Mouse (Mus musculus) forebrain, embryonic 16.5 days (tissue): ENCODE data around the gene Slc39a12. TPM values are rescaled to one million over a fixed set of nuclear protein-coding genes. Genes with fewer than 3 reads are reported as not detected.

Experiments
- ATAC-seq: fragments of 200-750 bp; cut with Nextera tagmentation; 2 replicates; pipeline ENCODE4 v1.8.0; 2017; ENCODE audit warnings: mild to moderate bottlenecking, moderate library complexity
- H3K27ac ChIP-seq: fragments of 300-500 bp; sonication (generic); 2 replicates; pipeline ENCODE4 v1.5.1; 2014; ENCODE audit warnings: low read length, control low read depth
- H3K27me3 ChIP-seq: fragments of 300-500 bp; sonication (generic); replicated peaks from 2 replicates; pipeline ENCODE4 v1.6.1; 2014; ENCODE audit warnings: low read length; ENCODE audit not compliant: control insufficient read depth, insufficient read depth
- H3K36me3 ChIP-seq: fragments of 300-500 bp; sonication (generic); 2 replicates; pipeline ENCODE4 v1.6.1; 2014; ENCODE audit not compliant: control insufficient read depth, insufficient read depth
- H3K4me1 ChIP-seq: fragments of 300-500 bp; sonication (generic); replicated peaks from 2 replicates; pipeline ENCODE4 v1.6.1; 2014; ENCODE audit warnings: low read length; ENCODE audit not compliant: control insufficient read depth, insufficient read depth
- H3K4me2 ChIP-seq: fragments of 300-500 bp; sonication (generic); 2 replicates; pipeline ENCODE4 v1.6.1; 2014; ENCODE audit warnings: mild to moderate bottlenecking, low read length, control low read depth
- H3K4me3 ChIP-seq: fragments of 300-500 bp; sonication (generic); replicated peaks from 2 replicates; pipeline ENCODE4 v1.5.1; 2014; ENCODE audit warnings: mild to moderate bottlenecking, low read length, control low read depth
- H3K9ac ChIP-seq: fragments of 300-500 bp; sonication (generic); replicated peaks from 2 replicates; pipeline ENCODE4 v1.6.1; 2014; ENCODE audit warnings: low read depth, low read length, control low read depth
- H3K9me3 ChIP-seq: fragments of 300-500 bp; sonication (generic); 2 replicates; pipeline ENCODE4 v1.6.1; 2016; ENCODE audit warnings: low read length; ENCODE audit not compliant: control insufficient read depth
- WGBS: fragments of 180-500 bp; shearing (Covaris S2); extraction: QIAGEN DNeasy Blood & Tissue Kit; methylation state at CpG from one replicate; pipeline ENCODE4 v1.1.7; 2014; 5-methylcytosine and 5-hydroxymethylcytosine counted together
- polyA plus RNA-seq: library from polyadenylated mRNA; unstranded; fragments of >200 nt; fragmentation: Nextera tagmentation; extraction: Ambion mirVana; gene quantifications from 2 replicates; pipeline ENCODE4 v1.2.1, GENCODE M21; 2015

Gene Slc39a12
- polyA plus RNA-seq, 1 experiment from 2014 or later: 0.85 TPM

DNA sequence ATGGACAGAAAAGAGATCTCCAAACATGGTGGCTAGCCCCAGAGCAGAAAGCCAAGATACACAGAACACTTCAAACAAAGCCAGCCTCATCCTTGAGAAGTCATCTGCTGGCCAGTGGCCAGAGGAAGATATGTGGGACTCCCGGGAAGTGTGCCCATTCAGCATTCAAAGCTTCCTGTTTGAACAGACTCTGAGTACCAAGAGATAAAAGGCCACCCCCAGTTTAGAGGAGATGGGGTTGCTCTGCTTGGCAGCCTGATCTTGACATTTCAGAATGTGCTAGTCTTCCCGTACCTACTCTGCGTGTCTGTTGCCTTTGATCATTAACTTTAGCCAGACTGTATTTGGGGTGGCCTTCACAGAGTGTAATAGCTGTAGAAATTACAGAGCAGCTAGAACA, 155.2 kb downstream of the Slc39a12 start:
- no peaks in the 10 kb centered on the region for H3K27me3 ChIP-seq
- ATAC-seq: no peak
- H3K4me1 ChIP-seq: no peaks in the 10 kb centered on the region
- H3K4me3 ChIP-seq: no peak overlapping the region
- H3K27ac ChIP-seq: no peak overlapping the region
- no peak overlapping the region for H3K9ac ChIP-seq
- no peaks in the 10 kb centered on the region for H3K36me3 ChIP-seq
- H3K9me3 ChIP-seq: no peaks in the 10 kb centered on the region
- 56% methylated on average over 3 of the region's 3 CpGs for WGBS
- no peak overlapping the region for H3K4me2 ChIP-seq

- ATAC-seq: no peak
- no peak overlapping the region for H3K27ac ChIP-seq
- 82% methylated on average over 2 of the region's 2 CpGs for WGBS
- no peaks in the 10 kb centered on the region for H3K4me1 ChIP-seq
- no peaks in the 10 kb centered on the region for H3K36me3 ChIP-seq
- no peak overlapping the region for H3K4me3 ChIP-seq
- no peaks in the 10 kb centered on the region for H3K9me3 ChIP-seq
- no peaks in the 10 kb centered on the region for H3K27me3 ChIP-seq
- H3K4me2 ChIP-seq: no peak overlapping the region
- no peak overlapping the region for H3K9ac ChIP-seq
Observed at GRCm38 (mm10) chr2:14543773-14544172, 155.7 kb downstream of the Slc39a12 start.

Other genes starting within 250 kb of the Slc39a12 start
- gene Tmem236, start 213.8 kb upstream of the Slc39a12 start, polyA plus RNA-seq: 0.09 and 0.19 TPM in 2 replicates
- gene Mrc1, start 158.9 kb upstream of the Slc39a12 start, polyA plus RNA-seq: 4.1 and 6.8 TPM in 2 replicates
- 2.7 and 4.6 TPM in 2 replicates for gene Cacnb2, start 214.8 kb downstream of the Slc39a12 start, polyA plus RNA-seq